Mouse (Mus musculus) bone marrow, adult 2 months (tissue): Measurements from ENCODE around the gene Unc93a2.
"Not testable (repeated sequence)": the region's sequence is repeated elsewhere in the genome, so short reads cannot be mapped to it uniquely, and the experiment has no call there.

Experiments used
- CTCF ChIP-seq: fragments of 200-500 bp; IDR thresholded peaks from 2 replicates; pipeline ENCODE4 v1.5.1; 2011; ENCODE audit warnings: low read length, control low read depth; ENCODE audit not compliant: control insufficient read depth, insufficient read depth
- POLR2A ChIP-seq: fragments of 200-500 bp; IDR thresholded peaks from 2 replicates; pipeline ENCODE4 v1.6.1; 2011; ENCODE audit warnings: low read depth, mild to moderate bottlenecking, control low read depth, low read length, borderline replicate concordance; ENCODE audit not compliant: control insufficient read depth

- TF ChIP-seq POLR2A, CTCF: not testable (repeated sequence)
These were observed 18.4 kb downstream of the Unc93a2 start for GRCm38 (mm10) chr17:7366676-7367374.
